Mouse (Mus musculus): Measurements from ENCODE around the gene Gas2l1.

DNA sequence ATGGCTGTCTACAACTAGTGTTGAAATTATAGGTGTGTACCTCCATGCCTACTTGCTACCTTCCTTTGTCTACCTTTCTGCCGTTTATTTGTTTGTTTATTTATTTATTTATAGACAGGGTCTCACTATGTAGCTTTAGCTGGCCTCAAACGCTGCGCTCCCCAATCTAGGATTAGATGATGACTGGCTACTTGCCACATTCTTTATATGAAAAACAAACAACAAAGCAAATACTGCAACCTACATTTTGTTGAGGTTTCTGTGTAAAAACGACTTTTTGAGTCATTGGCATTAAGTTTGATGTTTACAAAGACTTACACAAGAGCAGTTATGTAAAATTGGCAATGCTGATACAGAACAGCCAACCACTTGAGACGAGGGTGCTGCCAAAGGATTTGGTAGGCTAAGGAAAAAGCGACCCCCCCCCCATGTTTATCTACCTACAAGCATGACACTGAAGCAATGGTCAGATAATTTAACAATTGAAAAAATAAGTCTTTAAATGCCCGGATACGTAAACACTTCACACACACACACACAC is 31.4 kb upstream of the Gas2l1 start:
- TF ChIP-seq CTCF (IDR thresholded peaks at IDR 0.05; ENCODE audit: control insufficient read depth, insufficient read depth, low read length) (no peak), POLR2A (IDR thresholded peaks at IDR 0.05; ENCODE audit: borderline replicate concordance, control insufficient read depth, low read depth, low read length) (no peak)
